Mouse (Mus musculus) embryo, embryonic 10.5 days (tissue): ENCODE results near the gene Hhatl.

ENCODE experiments used
- DNase-seq: peaks from one replicate; pipeline ENCODE4 v3.0.0-alpha.2; 2015; ENCODE audit warnings: low spot score

The Hhatl gene

GRCm38 (mm10) chr9:121791757-121792521 lies at the start of gene Hhatl:
Gene Hhatl, minus strand, starts transcription at chr9:121792507.
- DNase-seq, result no peak

DNA sequence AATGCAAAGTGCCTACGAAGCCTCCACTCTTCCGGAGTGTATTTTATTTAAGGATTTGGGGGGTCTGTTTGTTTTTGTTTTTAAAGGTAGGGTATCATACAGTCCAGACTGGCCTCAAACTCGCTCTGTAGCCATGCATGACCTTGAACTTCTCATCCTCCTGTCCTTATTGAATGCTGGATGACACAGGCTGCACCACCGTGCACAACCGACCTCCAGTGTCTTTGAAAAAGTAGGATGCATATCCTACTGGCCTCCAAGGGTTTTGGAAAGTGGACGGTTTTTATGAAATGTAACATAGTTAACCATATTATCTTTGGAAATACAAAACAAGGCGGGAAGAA lies 47.3 kb upstream of the Hhatl start:
- no peak for DNase-seq

- peak; percentile 93 for DNase-seq
Measured at GRCm38 (mm10) chr9:121838829-121839621, 46.7 kb upstream of the Hhatl start, which contains the start of gene Ccdc13. Gene Ccdc13, minus strand, starts transcription at chr9:121839461.

- DNase-seq, result no peak
Measured at GRCm38 (mm10) chr9:121838008-121838407, 45.7 kb upstream of the Hhatl start.

DNA sequence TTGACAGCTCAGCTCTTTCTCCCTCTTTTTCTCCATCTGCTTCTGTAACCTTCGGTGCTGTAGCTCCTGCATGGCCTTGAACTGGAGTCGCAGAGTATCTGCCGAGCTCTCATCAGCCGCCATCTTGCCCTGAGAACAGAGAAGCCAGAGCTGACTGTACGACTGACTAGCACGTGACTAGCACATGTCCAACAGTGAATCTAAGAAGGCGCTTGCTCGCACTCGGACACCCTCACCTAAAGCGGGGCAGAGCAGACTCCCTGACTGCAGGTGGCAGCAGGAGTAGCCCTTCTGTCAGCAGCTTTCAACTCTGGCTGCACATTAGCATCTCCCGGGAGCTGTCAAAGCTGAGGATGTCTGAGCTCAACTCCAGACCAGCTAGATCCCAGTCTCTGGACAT lies 41.5 kb upstream of the Hhatl start:
- no peak for DNase-seq

GRCm38 (mm10) chr9:121830956-121831293 lies 38.6 kb upstream of the Hhatl start:
- peak; percentile 88 for DNase-seq

- DNase-seq, result peak; percentile 36
Measured at GRCm38 (mm10) chr9:121830243-121830955, 38.1 kb upstream of the Hhatl start.

DNA sequence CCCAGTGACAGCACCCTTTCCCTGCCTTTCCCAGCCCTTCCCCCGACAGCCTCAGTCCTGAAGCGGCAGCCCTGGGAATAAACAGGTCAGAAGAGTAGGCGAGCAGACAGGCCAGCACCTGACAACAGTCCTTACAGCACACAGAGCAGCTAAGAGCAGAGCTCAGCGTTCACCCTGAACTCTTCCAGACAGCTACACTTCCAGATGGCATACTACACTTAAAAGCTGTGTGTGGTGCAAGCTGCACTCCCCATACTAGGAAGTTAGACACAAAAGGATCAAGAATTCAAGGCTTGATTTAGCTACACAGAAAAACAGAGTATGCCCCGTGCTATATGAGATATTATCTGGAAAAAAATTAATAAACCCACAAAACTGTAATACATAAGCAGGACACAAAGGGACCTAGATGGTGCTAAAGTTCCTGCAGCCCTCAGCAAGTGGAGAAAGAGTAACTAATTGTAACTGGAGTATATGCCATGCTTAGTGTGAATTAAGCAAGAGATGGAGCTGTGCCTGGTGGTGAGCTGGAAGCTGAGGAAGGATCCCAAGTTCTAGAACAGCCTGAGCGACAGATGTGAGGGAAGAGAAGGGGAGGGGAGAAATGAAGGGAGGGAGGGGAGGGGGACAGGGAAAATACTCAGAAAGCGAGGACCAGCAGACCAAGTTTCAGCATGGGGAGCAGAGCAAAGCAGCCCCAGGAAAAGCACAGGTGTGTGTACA lies 37.1 kb upstream of the Hhatl start:
- DNase-seq, result no peak

GRCm38 (mm10) chr9:121828314-121828713 lies 36.0 kb upstream of the Hhatl start:
- no peak for DNase-seq

DNA sequence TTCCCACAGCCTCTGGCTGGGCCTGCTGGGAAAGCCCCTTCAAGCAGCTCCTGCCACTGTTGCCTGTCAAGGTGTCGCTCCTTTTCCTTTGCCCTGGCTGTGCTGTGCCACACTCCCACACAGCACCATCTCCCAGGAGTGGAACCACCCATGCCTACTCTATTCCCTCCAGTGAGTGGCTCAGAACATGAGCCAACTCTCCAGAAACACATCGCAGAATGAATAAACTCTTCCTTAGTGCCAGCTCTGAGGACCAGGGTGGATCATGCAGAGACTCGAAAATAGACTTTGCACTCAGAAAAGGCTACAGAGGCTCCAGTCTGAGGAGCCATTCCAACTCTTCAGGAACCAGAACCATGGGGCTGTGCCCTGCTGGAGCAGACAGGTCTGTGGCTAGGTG lies 34.0 kb upstream of the Hhatl start:
- no peak for DNase-seq

GRCm38 (mm10) chr9:121823991-121824390 lies 31.7 kb upstream of the Hhatl start:
- DNase-seq, result no peak

DNA sequence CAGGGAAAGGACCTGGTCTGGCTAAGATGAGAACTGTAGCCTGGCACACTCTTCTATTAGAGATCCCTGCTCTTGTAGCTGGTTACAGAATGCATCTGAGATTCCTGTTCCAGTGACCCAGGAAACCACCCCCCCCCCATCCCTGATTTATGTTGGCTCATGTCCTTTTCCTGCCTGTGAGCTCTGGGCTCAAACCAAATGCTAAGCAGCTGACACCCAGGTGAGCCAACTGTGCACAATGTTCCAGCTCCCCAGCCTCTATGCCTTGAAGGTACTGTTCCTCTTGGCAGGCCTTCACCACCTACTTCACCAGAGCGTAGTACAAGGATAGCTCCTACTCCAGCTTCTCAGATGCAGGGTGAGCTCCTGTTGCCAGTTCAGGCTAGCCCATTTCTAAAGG lies 30.7 kb upstream of the Hhatl start:
- no peak for DNase-seq

DNA sequence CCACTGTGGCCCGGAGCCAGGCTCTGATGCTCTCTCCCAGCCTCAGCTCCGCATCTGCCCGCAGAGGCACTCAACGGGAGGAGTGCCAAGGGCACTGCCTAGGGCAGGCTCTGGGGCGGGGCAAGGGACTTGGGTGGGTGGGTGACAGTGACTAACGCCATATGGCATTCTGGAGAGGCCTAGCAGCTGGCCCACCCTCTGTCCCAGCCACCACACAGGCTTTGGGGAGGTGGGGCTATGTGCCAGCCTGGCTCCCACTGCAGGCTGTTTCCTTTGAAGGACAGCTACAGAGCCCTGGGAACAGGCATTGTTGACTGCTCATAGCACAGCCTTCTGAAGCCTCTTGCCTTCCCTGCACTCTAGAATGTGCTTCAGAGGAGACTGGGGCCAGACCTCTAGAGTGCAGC lies 30.3 kb upstream of the Hhatl start:
- no peak for DNase-seq

- DNase-seq, result no peak
Measured at GRCm38 (mm10) chr9:121820765-121821164, 28.5 kb upstream of the Hhatl start.

GRCm38 (mm10) chr9:121819771-121820471 lies 27.6 kb upstream of the Hhatl start:
- no peak for DNase-seq

DNA sequence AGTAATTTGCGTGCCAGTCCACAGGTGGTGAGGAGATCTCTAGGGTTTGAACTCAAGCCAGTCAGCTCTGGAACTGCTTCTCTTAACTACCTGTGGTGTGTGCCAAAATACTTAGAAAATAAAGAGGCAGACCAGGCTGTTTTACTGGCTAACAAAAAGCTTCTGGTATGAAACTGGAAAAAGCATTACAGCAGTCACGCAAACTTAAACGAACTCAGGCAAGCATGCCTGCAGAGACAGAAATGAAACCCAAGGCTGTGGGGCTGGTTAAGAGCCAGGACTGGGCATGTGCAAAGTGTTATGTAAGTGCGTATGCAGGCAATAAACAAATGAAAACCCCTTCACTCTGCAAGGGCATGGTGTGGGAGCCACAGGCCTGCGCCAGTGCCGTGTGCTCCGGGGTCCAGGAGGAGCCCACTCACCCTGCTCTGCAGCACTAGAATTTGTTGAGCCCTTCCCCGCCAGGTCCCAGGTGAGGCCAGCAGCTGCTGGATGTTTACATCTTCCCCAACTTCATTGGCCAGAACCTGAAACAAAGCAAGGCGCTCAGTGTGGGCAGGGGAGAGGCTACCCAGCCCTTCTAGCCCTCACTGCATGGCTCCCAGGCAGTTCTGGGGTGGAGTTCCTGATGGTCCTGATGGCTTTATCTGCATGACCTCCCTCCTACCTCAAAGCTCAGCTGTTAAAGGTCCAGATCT lies 26.9 kb upstream of the Hhatl start:
- no peak for DNase-seq

GRCm38 (mm10) chr9:121815183-121815582 lies 22.9 kb upstream of the Hhatl start:
- DNase-seq, result no peak

DNA sequence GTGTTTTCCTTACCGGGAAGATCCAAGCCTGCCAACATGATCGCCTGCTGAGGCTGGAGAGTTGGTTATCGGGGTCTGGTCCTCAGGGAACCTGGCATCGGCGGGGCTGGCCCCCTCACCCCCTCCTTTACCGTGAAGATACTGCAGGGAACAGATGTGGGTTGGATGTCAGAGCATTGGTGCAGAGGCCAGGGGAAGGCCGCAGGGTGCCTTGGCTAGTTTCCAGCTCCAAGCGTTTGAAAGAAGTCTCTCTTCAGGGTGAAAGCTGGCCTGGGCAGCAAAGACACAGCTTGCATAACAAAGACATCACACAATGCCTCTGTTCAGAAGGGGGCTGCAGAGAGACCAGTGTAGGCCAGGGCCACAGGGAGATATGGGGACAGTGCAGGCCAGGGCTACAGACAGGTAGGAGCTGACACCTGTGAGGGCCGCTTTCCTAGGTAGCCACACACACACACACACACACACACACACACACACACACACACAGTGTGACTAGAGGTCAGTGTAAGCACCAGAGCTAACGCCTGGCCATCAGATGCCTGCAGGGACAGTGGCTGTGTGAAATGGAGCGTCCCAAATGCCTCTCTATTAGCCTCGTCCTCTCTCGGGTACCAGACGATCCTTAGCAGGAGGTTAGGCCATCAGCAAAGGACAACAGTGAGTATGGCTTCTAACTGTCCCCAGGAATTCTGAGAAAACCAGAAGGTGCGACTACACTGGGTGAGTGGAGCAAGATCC lies 17.9 kb upstream of the Hhatl start:
- DNase-seq, result no peak

GRCm38 (mm10) chr9:121808511-121808910 lies 16.2 kb upstream of the Hhatl start:
- no peak for DNase-seq

- DNase-seq, result no peak
Measured at GRCm38 (mm10) chr9:121807947-121808346, 15.6 kb upstream of the Hhatl start.
